Mouse (Mus musculus): ENCODE measurements around the gene Zfyve1. TPM values are rescaled to one million over a fixed set of nuclear protein-coding genes. Genes with fewer than 3 reads are reported as not detected.
A peak's percentile ranks its signal among the peaks of the same experiment; 100 is the strongest.
"Not testable (repeated sequence)": the region's sequence is repeated elsewhere in the genome, so short reads cannot be mapped to it uniquely, and the experiment has no call there.

The Zfyve1 gene
- 13.9 and 16.6 TPM in 2 replicates for polyA plus RNA-seq (2014; fragmentation: Nextera tagmentation; extraction: Ambion mirVana)

GRCm38 (mm10) chr12:83597025-83597501 lies at the start of gene Zfyve1:
Gene Zfyve1 (minus strand): TSS chr12:83597222.
- Histone ChIP-seq H3K9me3 (ENCODE audit: control insufficient read depth, low read length) (no peaks in the 10 kb centered on the region), H3K4me3 (ENCODE audit: control insufficient read depth in 1 of 2, insufficient read depth in 1 of 2, low read depth in 1 of 2, low read length in 2 of 2) (peak within 1 kb of the TSS; percentile 96 to 98), H3K36me3 (ENCODE audit: control insufficient read depth, insufficient read depth, low read length) (peaks cover 28% of the 10 kb centered on the region), H3K4me1 (ENCODE audit: control insufficient read depth in 2 of 2, insufficient read depth in 2 of 2, low read length in 2 of 2) (peaks cover 0 to 17% of the 10 kb centered on the region in 2 experiments; a peak in 2 of 4 replicates), H3K27ac (replicated peaks in 1 of 2; ENCODE audit: control insufficient read depth in 1 of 2, insufficient read depth in 1 of 2, low read depth in 2 of 2, low read length in 2 of 2) (peak within 1 kb of the TSS; percentile 75 to 86), H3K4me2 (ENCODE audit: low read length) (peak within 1 kb of the TSS; percentile 90), H3K27me3 (ENCODE audit: control insufficient read depth, insufficient read depth, low read length) (no peaks in the 10 kb centered on the region), H3K9ac (ENCODE audit: low read length) (peak within 1 kb of the TSS; percentile 96)
- WGBS = 0% methylated on average over 28 of the region's 28 CpGs
- peak; percentile 97 for ATAC-seq (ENCODE audit: insufficient number of reproducible peaks, insufficient read depth, low FRiP score, low read depth)

GRCm38 (mm10) chr12:83643116-83643515 lies 46.1 kb upstream of the Zfyve1 start:
- H3K4me2 ChIP-seq (ENCODE audit: low read length) = no peak overlapping the region
- H3K9me3 ChIP-seq (ENCODE audit: control insufficient read depth, low read length) = no peaks in the 10 kb centered on the region
- no peak overlapping the region for H3K4me3 ChIP-seq (ENCODE audit: control insufficient read depth in 1 of 2, insufficient read depth in 1 of 2, low read depth in 1 of 2, low read length in 2 of 2)
- no peak overlapping the region for H3K27ac ChIP-seq (replicated peaks in 1 of 2; ENCODE audit: control insufficient read depth in 1 of 2, insufficient read depth in 1 of 2, low read depth in 2 of 2, low read length in 2 of 2)
- H3K36me3 ChIP-seq (ENCODE audit: control insufficient read depth, insufficient read depth, low read length) = peaks cover 66% of the 10 kb centered on the region
- WGBS = 81% methylated on average over 1 of the region's 1 CpGs
- no peak for ATAC-seq (ENCODE audit: insufficient number of reproducible peaks, insufficient read depth, low FRiP score, low read depth)
- no peaks in the 10 kb centered on the region for H3K4me1 ChIP-seq (ENCODE audit: control insufficient read depth in 2 of 2, insufficient read depth in 2 of 2, low read length in 2 of 2)
- H3K27me3 ChIP-seq (ENCODE audit: control insufficient read depth, insufficient read depth, low read length) = no peaks in the 10 kb centered on the region
- no peak overlapping the region for H3K9ac ChIP-seq (ENCODE audit: low read length)

- peaks cover 0 to 4% of the 10 kb centered on the region in 2 experiments; a peak in 2 of 4 replicates for H3K4me1 ChIP-seq (ENCODE audit: control insufficient read depth in 2 of 2, insufficient read depth in 2 of 2, low read length in 2 of 2)
- no peak overlapping the region for H3K4me2 ChIP-seq (ENCODE audit: low read length)
- H3K27ac ChIP-seq (replicated peaks in 1 of 2; ENCODE audit: control insufficient read depth in 1 of 2, insufficient read depth in 1 of 2, low read depth in 2 of 2, low read length in 2 of 2) = no peak overlapping the region
- H3K27me3 ChIP-seq (ENCODE audit: control insufficient read depth, insufficient read depth, low read length) = no peaks in the 10 kb centered on the region
- H3K9ac ChIP-seq (ENCODE audit: low read length) = no peak overlapping the region
- no peak overlapping the region for H3K4me3 ChIP-seq (ENCODE audit: control insufficient read depth in 1 of 2, insufficient read depth in 1 of 2, low read depth in 1 of 2, low read length in 2 of 2)
- no peaks in the 10 kb centered on the region for H3K9me3 ChIP-seq (ENCODE audit: control insufficient read depth, low read length)
- H3K36me3 ChIP-seq (ENCODE audit: control insufficient read depth, insufficient read depth, low read length) = peaks cover 66% of the 10 kb centered on the region
- 91% methylated on average over 2 of the region's 2 CpGs for WGBS
- no peak for ATAC-seq (ENCODE audit: insufficient number of reproducible peaks, insufficient read depth, low FRiP score, low read depth)
Measured at GRCm38 (mm10) chr12:83641233-83641632, 44.2 kb upstream of the Zfyve1 start.

- 40% methylated on average over 2 of the region's 2 CpGs for WGBS
- peaks cover 0 to 11% of the 10 kb centered on the region in 2 experiments; a peak in 2 of 4 replicates for H3K4me1 ChIP-seq (ENCODE audit: control insufficient read depth in 2 of 2, insufficient read depth in 2 of 2, low read length in 2 of 2)
- no peaks in the 10 kb centered on the region for H3K9me3 ChIP-seq (ENCODE audit: control insufficient read depth, low read length)
- peak overlapping the region; percentile 99; the same call in 1 of the 2 replicates for H3K9ac ChIP-seq (ENCODE audit: low read length)
- no peaks in the 10 kb centered on the region for H3K27me3 ChIP-seq (ENCODE audit: control insufficient read depth, insufficient read depth, low read length)
- H3K36me3 ChIP-seq (ENCODE audit: control insufficient read depth, insufficient read depth, low read length) = peaks cover 33% of the 10 kb centered on the region
- no peak overlapping the region for H3K27ac ChIP-seq (replicated peaks in 1 of 2; ENCODE audit: control insufficient read depth in 1 of 2, insufficient read depth in 1 of 2, low read depth in 2 of 2, low read length in 2 of 2)
- H3K4me2 ChIP-seq (ENCODE audit: low read length) = peak overlapping the region; percentile 83
- peak overlapping the region in 1 of 2 experiments; percentile 95; a peak in 1 of 4 replicates for H3K4me3 ChIP-seq (ENCODE audit: control insufficient read depth in 1 of 2, insufficient read depth in 1 of 2, low read depth in 1 of 2, low read length in 2 of 2)
- no peak for ATAC-seq (ENCODE audit: insufficient number of reproducible peaks, insufficient read depth, low FRiP score, low read depth)
Measured at GRCm38 (mm10) chr12:83633807-83634206, 36.8 kb upstream of the Zfyve1 start.

GRCm38 (mm10) chr12:83632680-83633025 lies 35.6 kb upstream of the Zfyve1 start:
- no peaks in the 10 kb centered on the region for H3K27me3 ChIP-seq (ENCODE audit: control insufficient read depth, insufficient read depth, low read length)
- H3K4me3 ChIP-seq (ENCODE audit: control insufficient read depth in 1 of 2, insufficient read depth in 1 of 2, low read depth in 1 of 2, low read length in 2 of 2) = peak overlapping the region; percentile 80 to 95
- H3K27ac ChIP-seq (replicated peaks in 1 of 2; ENCODE audit: control insufficient read depth in 1 of 2, insufficient read depth in 1 of 2, low read depth in 2 of 2, low read length in 2 of 2) = peak overlapping the region; percentile 75 to 95
- peaks cover 26% of the 10 kb centered on the region for H3K36me3 ChIP-seq (ENCODE audit: control insufficient read depth, insufficient read depth, low read length)
- WGBS = under 1% methylated on average over 20 of the region's 20 CpGs
- H3K4me1 ChIP-seq (ENCODE audit: control insufficient read depth in 2 of 2, insufficient read depth in 2 of 2, low read length in 2 of 2) = peaks cover 0 to 11% of the 10 kb centered on the region in 2 experiments; a peak in 2 of 4 replicates
- H3K4me2 ChIP-seq (ENCODE audit: low read length) = peak overlapping the region; percentile 83
- no peaks in the 10 kb centered on the region for H3K9me3 ChIP-seq (ENCODE audit: control insufficient read depth, low read length)
- ATAC-seq (ENCODE audit: insufficient number of reproducible peaks, insufficient read depth, low FRiP score, low read depth) = peak; percentile 25; the same call in 1 of the 2 replicates
- H3K9ac ChIP-seq (ENCODE audit: low read length) = peak overlapping the region; percentile 99

GRCm38 (mm10) chr12:83631743-83632679 lies 35.0 kb upstream of the Zfyve1 start:
- Histone ChIP-seq H3K9ac (ENCODE audit: low read length) (peak overlapping the region; percentile 99), H3K4me3 (ENCODE audit: control insufficient read depth in 1 of 2, insufficient read depth in 1 of 2, low read depth in 1 of 2, low read length in 2 of 2) (peak overlapping the region; percentile 80 to 95), H3K27ac (replicated peaks in 1 of 2; ENCODE audit: control insufficient read depth in 1 of 2, insufficient read depth in 1 of 2, low read depth in 2 of 2, low read length in 2 of 2) (peak overlapping the region; percentile 95 to 97), H3K9me3 (ENCODE audit: control insufficient read depth, low read length) (no peaks in the 10 kb centered on the region), H3K4me1 (ENCODE audit: control insufficient read depth in 2 of 2, insufficient read depth in 2 of 2, low read length in 2 of 2) (peaks cover 0 to 11% of the 10 kb centered on the region in 2 experiments; a peak in 2 of 4 replicates), H3K27me3 (ENCODE audit: control insufficient read depth, insufficient read depth, low read length) (no peaks in the 10 kb centered on the region), H3K4me2 (ENCODE audit: low read length) (peak overlapping the region; percentile 83), H3K36me3 (ENCODE audit: control insufficient read depth, insufficient read depth, low read length) (peaks cover 20% of the 10 kb centered on the region)
- ATAC-seq (ENCODE audit: insufficient number of reproducible peaks, insufficient read depth, low FRiP score, low read depth) = peak; percentile 100
- under 1% methylated on average over 60 of the region's 68 CpGs for WGBS

GRCm38 (mm10) chr12:83630936-83631335 lies 33.9 kb upstream of the Zfyve1 start, which contains the start of gene Rbm25:
Gene Rbm25 (plus strand): TSS chr12:83631236.
- WGBS = no CpG with 5 or more reads among the region's 5 CpGs
- not testable (repeated sequence) for H3K27me3 ChIP-seq (ENCODE audit: control insufficient read depth, insufficient read depth, low read length); ATAC-seq (ENCODE audit: insufficient number of reproducible peaks, insufficient read depth, low FRiP score, low read depth); H3K4me1 ChIP-seq (ENCODE audit: control insufficient read depth in 2 of 2, insufficient read depth in 2 of 2, low read length in 2 of 2); H3K9me3 ChIP-seq (ENCODE audit: control insufficient read depth, low read length)
- peak within 1 kb of the TSS; percentile 95 to 97 for H3K27ac ChIP-seq (replicated peaks in 1 of 2; ENCODE audit: control insufficient read depth in 1 of 2, insufficient read depth in 1 of 2, low read depth in 2 of 2, low read length in 2 of 2)
- H3K9ac ChIP-seq (ENCODE audit: low read length) = peak within 1 kb of the TSS; percentile 99
- peaks cover 11% of the 10 kb centered on the region for H3K36me3 ChIP-seq (ENCODE audit: control insufficient read depth, insufficient read depth, low read length)
- peak within 1 kb of the TSS; percentile 80 to 95 for H3K4me3 ChIP-seq (ENCODE audit: control insufficient read depth in 1 of 2, insufficient read depth in 1 of 2, low read depth in 1 of 2, low read length in 2 of 2)
- H3K4me2 ChIP-seq (ENCODE audit: low read length) = peak within 1 kb of the TSS; percentile 80
